Mouse (Mus musculus) erythroblast, embryonic 14.5 days (primary cell): ENCODE measurements around the gene Surf2. TPM values are rescaled to one million over a fixed set of nuclear protein-coding genes. Genes with fewer than 3 reads are reported as not detected.

Experiments used
- H3K27me3 ChIP-seq: 2 replicates; pipeline ENCODE4 v1.6.1; 2012; ENCODE audit warnings: inconsistent platforms; ENCODE audit not compliant: control insufficient read depth
- H3K36me3 ChIP-seq: 2 replicates; pipeline ENCODE4 v1.6.1; 2012; ENCODE audit warnings: mild to moderate bottlenecking, inconsistent platforms; ENCODE audit not compliant: control insufficient read depth
- H3K4me1 ChIP-seq: 2 replicates; pipeline ENCODE4 v1.6.1; 2012; ENCODE audit warnings: inconsistent platforms; ENCODE audit not compliant: control insufficient read depth
- H3K4me3 ChIP-seq: replicated peaks from 2 replicates; pipeline ENCODE3; 2012; ENCODE audit warnings: moderate library complexity, mild to moderate bottlenecking, inconsistent platforms
- H3K9me3 ChIP-seq: 2 replicates; pipeline ENCODE4 v1.6.1; 2012; ENCODE audit warnings: low read length, inconsistent platforms, mixed read lengths; ENCODE audit not compliant: control insufficient read depth
- GATA1 ChIP-seq: IDR thresholded peaks from 2 replicates; pipeline ENCODE4 v1.6.1; 2012; ENCODE audit warnings: low read length, inconsistent platforms, mixed read lengths
- TAL1 ChIP-seq: IDR thresholded peaks from 3 replicates; pipeline ENCODE4 v1.6.1; 2012; ENCODE audit warnings: low read length, inconsistent platforms, mixed read lengths
- polyA plus RNA-seq: library from polyadenylated mRNA; stranded (reverse); fragments of >175 nt; gene quantifications from 2 replicates; pipeline ENCODE4 v1.2.3, GENCODE M21; 2012

Surf2 gene
- polyA plus RNA-seq, 1 experiment = 0.29 TPM

GRCm38 (mm10) chr2:26952866-26953265 is 36.7 kb downstream of the Surf2 start:
- Histone ChIP-seq H3K36me3 (peaks cover 93% of the 10 kb centered on the region), H3K4me3 (no peak overlapping the region), H3K9me3 (no peaks in the 10 kb centered on the region), H3K4me1 (no peaks in the 10 kb centered on the region), H3K27me3 (no peaks in the 10 kb centered on the region)
- no peak for TF ChIP-seq GATA1
- TF ChIP-seq TAL1 = no peak

- no peaks in the 10 kb centered on the region for H3K27me3 ChIP-seq
- peaks cover 95% of the 10 kb centered on the region for H3K36me3 ChIP-seq
These were observed 38.7 kb downstream of the Surf2 start for GRCm38 (mm10) chr2:26954735-26955395.

GRCm38 (mm10) chr2:26956811-26957487 is 40.8 kb downstream of the Surf2 start:
- TF ChIP-seq TAL1 (no peak), GATA1 (no peak)
- Histone ChIP-seq H3K9me3 (no peaks in the 10 kb centered on the region), H3K36me3 (peaks cover 95% of the 10 kb centered on the region), H3K4me1 (peaks cover 11% of the 10 kb centered on the region), H3K4me3 (no peak overlapping the region), H3K27me3 (no peaks in the 10 kb centered on the region)

More at GRCm38 (mm10) chr2:26954735-26955395, 38.7 kb downstream of the Surf2 start:
- Histone ChIP-seq H3K4me3 (no peak overlapping the region), H3K4me1 (no peaks in the 10 kb centered on the region), H3K9me3 (no peaks in the 10 kb centered on the region)
- TF ChIP-seq TAL1 (no peak), GATA1 (no peak)

GRCm38 (mm10) chr2:26957488-26957859 is 41.3 kb downstream of the Surf2 start:
- Histone ChIP-seq H3K9me3 (no peaks in the 10 kb centered on the region), H3K4me3 (no peak overlapping the region), H3K4me1 (peaks cover 16% of the 10 kb centered on the region), H3K27me3 (no peaks in the 10 kb centered on the region), H3K36me3 (peaks cover 95% of the 10 kb centered on the region)
- TF ChIP-seq TAL1 (no peak), GATA1 (no peak)

DNA sequence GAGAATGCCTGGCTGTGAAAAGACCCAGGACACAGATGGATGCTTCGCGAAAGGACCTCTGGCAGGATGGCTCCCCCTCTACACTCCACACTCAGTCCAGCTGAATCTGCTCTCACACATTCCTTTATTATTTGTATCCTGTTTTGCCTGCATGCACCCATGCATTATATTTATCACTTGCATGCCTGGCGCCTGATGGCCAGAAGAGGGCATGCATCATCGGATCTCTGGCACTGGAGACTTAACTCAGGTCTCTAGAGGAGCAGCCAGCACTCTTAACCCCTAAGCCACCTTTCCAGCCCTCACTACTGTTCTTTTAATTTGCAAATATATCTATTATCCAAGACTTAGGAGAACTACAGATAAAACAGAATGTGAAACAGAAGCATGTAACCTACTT is 44.6 kb downstream of the Surf2 start:
- TF ChIP-seq TAL1 = no peak
- no peak for TF ChIP-seq GATA1
- Histone ChIP-seq H3K4me3 (no peak overlapping the region), H3K4me1 (peaks cover 42% of the 10 kb centered on the region), H3K36me3 (peaks cover 62% of the 10 kb centered on the region), H3K9me3 (no peaks in the 10 kb centered on the region), H3K27me3 (no peaks in the 10 kb centered on the region)

- Histone ChIP-seq H3K36me3 (peaks cover 29% of the 10 kb centered on the region), H3K27me3 (no peaks in the 10 kb centered on the region), H3K4me1 (peaks cover 42% of the 10 kb centered on the region), H3K9me3 (peaks cover 8% of the 10 kb centered on the region), H3K4me3 (peak within 1 kb of the TSS; percentile 83)
- no peak for TF ChIP-seq TAL1
- TF ChIP-seq GATA1 = no peak
These were observed 48.0 kb downstream of the Surf2 start, which contains the start of gene Rexo4 for GRCm38 (mm10) chr2:26963923-26964723. Rexo4 (minus strand) TSS chr2:26964386.

DNA sequence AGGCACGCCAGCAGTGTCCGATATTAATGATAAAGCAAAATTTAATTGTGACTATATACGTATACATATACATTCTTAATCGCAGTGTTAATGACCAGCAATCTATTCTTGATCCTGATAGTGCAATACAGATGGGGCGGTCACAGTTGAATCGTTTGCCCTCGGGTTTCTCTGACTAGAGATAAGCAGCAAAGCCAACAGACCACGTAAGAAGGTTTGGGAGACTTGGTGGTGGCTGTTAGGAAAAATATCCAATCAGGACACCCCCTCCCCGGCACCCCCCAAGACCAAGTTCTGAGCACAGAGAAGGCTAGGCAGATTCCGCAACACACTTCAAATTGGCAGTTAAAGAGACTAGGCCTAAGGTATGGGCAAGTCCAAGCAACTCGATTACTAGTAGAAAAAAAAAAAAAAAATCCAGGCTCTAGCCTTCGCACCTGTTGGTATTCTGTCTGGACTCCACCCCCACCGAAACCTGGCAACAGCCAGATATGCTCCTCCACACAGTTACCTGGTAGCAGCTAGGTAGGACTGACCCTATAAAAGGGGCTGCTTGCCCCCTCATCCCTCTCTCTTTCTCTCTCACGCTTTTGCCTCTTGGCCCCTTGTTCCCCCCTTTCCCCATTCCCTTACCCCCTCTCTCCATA is 48.7 kb downstream of the Surf2 start:
- peaks cover 8% of the 10 kb centered on the region for H3K9me3 ChIP-seq
- H3K4me1 ChIP-seq = peaks cover 42% of the 10 kb centered on the region
- TF ChIP-seq GATA1 = no peak
- TF ChIP-seq TAL1 = no peak
- peaks cover 24% of the 10 kb centered on the region for H3K36me3 ChIP-seq
- no peaks in the 10 kb centered on the region for H3K27me3 ChIP-seq
- peak overlapping the region; percentile 83 for H3K4me3 ChIP-seq

- no peak for TF ChIP-seq TAL1
- no peak for TF ChIP-seq GATA1
These were observed 51.1 kb downstream of the Surf2 start for GRCm38 (mm10) chr2:26967262-26967661.

More at GRCm38 (mm10) chr2:26967262-26967661, 51.1 kb downstream of the Surf2 start:
- H3K4me1 ChIP-seq = peaks cover 28% of the 10 kb centered on the region
- H3K9me3 ChIP-seq = peaks cover 8% of the 10 kb centered on the region
- H3K36me3 ChIP-seq = peaks cover 1% of the 10 kb centered on the region
- H3K4me3 ChIP-seq = no peak overlapping the region
- no peaks in the 10 kb centered on the region for H3K27me3 ChIP-seq

Other genes starting within 250 kb of the Surf2 start
- not detected in 2 replicates for gene Lcn4, start 245.1 kb upstream of the Surf2 start, polyA plus RNA-seq
- gene Abo, start 51.4 kb upstream of the Surf2 start, polyA plus RNA-seq = not detected in 2 replicates
- 0.85 and 0.93 TPM in 2 replicates for gene Surf6, start 13.5 kb upstream of the Surf2 start, polyA plus RNA-seq
- 2.0 and 2.6 TPM in 2 replicates for gene Med22, start 5.7 kb upstream of the Surf2 start, polyA plus RNA-seq
- gene Rpl7a, start 5.6 kb upstream of the Surf2 start, polyA plus RNA-seq = 616 and 622 TPM in 2 replicates
- gene Surf1, start 163 bp downstream of the Surf2 start, polyA plus RNA-seq = 1.7 and 2.3 TPM in 2 replicates
- gene Surf4, start 17.6 kb downstream of the Surf2 start, polyA plus RNA-seq = 2.2 and 2.4 TPM in 2 replicates
- 0.02 TPM in 1 of 2 replicates, not detected in the other for gene Stkld1, start 17.7 kb downstream of the Surf2 start, polyA plus RNA-seq
- gene Rexo4, start 48.0 kb downstream of the Surf2 start, polyA plus RNA-seq = 2.7 and 5.7 TPM in 2 replicates
- gene Adamts13, start 57.0 kb downstream of the Surf2 start, polyA plus RNA-seq = not detected in 2 replicates
- gene Cacfd1, start 93.6 kb downstream of the Surf2 start, polyA plus RNA-seq = 0.16 and 0.25 TPM in 2 replicates
- gene Slc2a6, start 111.6 kb downstream of the Surf2 start, polyA plus RNA-seq = 0.02 and 0.10 TPM in 2 replicates
- gene Mymk, start 155.8 kb downstream of the Surf2 start, polyA plus RNA-seq = not detected in 2 replicates
- not detected in 2 replicates for gene Adamtsl2, start 163.0 kb downstream of the Surf2 start, polyA plus RNA-seq
- not detected in 2 replicates for gene Fam163b, start 226.1 kb downstream of the Surf2 start, polyA plus RNA-seq
- not detected in 2 replicates for gene Dbh, start 248.9 kb downstream of the Surf2 start, polyA plus RNA-seq